Mouse (Mus musculus) embryo, embryonic 11.5 days (tissue): Measurements from ENCODE around the gene Gm20379.

ENCODE experiments used
- DNase-seq: peaks from one replicate; pipeline ENCODE4 v3.0.0-alpha.2; 2012; ENCODE audit warnings: low read depth, low spot score

The Gm20379 gene

GRCm38 (mm10) chr13:92336857-92337256, 31.1 kb downstream of the Gm20379 start:
- DNase-seq = no peak

- no peak for DNase-seq
Observed at GRCm38 (mm10) chr13:92337773-92338462, 32.1 kb downstream of the Gm20379 start.

DNA sequence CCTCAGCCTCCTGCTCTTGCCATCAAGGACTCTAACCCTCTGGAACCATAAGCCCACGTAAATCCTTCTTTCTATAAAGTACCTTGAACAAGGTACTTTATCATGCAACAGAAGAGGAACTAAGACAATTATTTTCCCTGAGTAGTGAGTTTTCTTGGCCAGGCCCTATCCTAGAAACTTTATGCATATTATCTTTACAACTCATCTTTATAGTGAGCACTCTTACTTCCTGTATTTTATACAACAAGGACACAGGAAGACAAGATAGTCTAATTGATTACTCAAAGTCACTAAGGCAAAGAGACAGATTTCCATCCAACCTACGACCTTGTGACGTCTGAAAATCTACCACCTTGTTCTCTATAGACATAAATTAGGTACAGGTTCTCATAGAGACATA, 34.0 kb downstream of the Gm20379 start:
- no peak for DNase-seq

- DNase-seq = no peak
Observed at GRCm38 (mm10) chr13:92344033-92344432, 38.3 kb downstream of the Gm20379 start.

- DNase-seq = no peak
Observed at GRCm38 (mm10) chr13:92346338-92346737, 40.6 kb downstream of the Gm20379 start.

DNA sequence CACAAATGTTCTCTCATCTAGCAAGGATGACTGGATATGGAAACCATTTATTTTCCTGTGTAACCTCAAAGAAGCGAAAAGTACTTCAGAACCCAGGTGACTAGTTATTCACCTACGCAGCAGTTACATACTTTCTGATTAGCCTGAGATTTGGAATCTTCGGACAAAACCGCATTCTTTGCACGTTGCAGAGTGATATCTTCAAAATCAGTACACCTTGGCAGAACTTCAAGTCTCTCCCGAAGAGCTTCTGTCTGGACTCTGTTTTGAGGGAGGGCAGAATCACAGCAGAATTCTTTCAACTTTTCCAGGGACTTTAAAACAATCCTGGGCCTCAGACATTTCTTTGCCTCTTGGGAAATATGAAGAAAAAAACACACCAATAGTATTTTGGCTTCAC, 45.3 kb downstream of the Gm20379 start:
- DNase-seq = no peak

- no peak for DNase-seq
Observed at GRCm38 (mm10) chr13:92353956-92354355, 48.2 kb downstream of the Gm20379 start.

DNA sequence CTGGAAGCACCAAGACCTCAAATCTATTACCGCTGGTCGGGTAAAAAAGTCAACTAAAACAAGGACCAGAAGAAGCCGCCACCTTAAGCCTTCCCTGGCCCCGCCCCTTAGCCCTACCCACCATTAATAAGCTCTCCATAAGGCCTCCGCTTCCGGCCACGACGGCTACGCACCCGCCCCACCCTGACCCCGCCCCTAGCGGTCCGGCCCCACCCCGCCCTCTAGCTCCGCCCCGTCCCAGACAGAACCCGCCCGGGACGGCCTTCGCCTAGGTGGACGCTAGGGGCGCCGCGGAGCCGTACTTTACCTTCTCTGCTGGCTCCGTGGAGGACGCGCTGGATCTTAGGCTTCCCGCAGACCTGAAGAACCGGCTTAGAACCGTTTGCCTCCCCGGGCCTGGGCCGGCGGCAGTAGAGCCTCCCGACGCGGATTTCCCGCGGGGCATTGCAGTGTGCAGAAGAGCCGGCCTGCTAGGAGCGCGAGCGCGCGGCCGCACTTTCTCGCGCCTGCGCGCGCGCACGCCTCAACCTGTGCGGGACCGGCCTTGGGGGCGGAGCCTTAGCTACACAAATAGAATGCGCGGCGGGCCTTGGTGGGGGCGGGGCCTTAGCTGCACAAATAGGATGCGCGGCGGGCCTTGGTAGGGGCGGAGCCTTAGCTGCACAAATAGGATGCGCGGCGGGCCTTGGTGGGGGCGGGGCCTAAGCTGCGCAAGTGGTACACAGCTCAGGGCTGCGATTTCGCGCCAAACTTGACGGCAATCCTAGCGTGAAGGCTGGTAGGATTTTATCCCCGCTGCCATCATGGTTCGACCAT, 48.9 kb downstream of the Gm20379 start, which contains the start of the genes Dhfr and Msh3:
Dhfr (plus strand) TSS at position 271 of the 816 bp plus-strand sequence.
Msh3 (minus strand) TSS at position 548 of the 816 bp plus-strand sequence.
- DNase-seq = peak; percentile 99

GRCm38 (mm10) chr13:92355272-92355643, 49.5 kb downstream of the Gm20379 start:
- DNase-seq = no peak

DNA sequence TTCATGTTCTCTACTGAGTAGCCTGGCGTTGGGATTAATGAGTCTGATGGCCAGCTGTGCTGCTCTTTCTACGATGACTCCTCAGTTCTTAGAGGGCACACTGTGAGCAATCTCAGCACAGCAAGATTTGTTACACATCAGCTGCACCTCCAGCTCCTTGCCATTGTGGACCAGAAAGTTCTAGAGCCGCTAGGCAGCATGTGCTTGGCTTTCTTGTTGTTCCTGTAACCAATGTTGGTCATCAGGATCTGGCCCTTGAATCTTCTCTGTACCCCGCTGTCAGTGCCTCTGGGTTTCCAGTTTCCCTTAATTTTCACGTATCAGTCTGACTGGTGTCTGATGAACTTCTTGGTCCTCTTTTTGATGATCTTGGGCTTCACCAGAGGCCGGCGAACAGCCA, 50.6 kb downstream of the Gm20379 start:
- DNase-seq = no peak
